Mouse (Mus musculus): ENCODE measurements at regions not wholly inside any gene's neighbourhood (a gene's known extent, or its start where the extent isn't known, plus 50 kb on each side); places are given as distances from the start of the nearest gene placed in this dataset.

DNA sequence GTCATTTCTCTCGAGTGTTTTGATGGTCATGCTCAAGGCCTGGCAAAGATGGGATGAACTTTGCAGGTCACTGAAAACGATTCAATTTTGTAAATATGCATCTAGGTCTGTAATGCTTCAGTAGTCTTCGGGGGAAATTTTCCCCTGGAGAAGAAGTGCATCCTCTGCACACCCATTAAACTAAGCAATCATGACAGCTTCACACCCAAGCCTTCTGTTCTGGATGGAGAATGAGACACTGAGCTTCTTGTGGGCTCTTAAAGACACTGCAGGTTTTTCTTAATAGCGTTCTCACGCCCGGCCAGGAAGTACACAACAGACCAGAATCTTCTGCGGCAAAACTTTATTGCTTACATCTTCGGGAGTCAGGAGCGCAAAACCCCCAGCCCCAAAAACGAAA is 151.0 kb downstream of the Csl start:
- TF ChIP-seq CTCF (IDR thresholded peaks at IDR 0.05; ENCODE audit: extremely low read depth, insufficient read length, insufficient replicate concordance, low read depth, low read length) (no peak), POLR2A (IDR thresholded peaks at IDR 0.05; ENCODE audit: low read depth, low read length) (no peak)

Data from small intestine, adult 2 months (tissue).